In genomic region chr10:127287271-127287935, GRCm38 (mm10) we compare ENCODE assay signal across 9 mouse cellular contexts. TPM values are rescaled to one million over a fixed set of nuclear protein-coding genes. Genes with fewer than 3 reads are reported as not detected.
DNase-seq lines count a peak whose midpoint lies in the region; ATAC-seq and TF ChIP-seq lines count a peak whose summit lies in the region.
"Had no signal": no experiment of that assay in that cellular context is flagged by ENCODE, and none has a peak within 500 bp of the region (broad histone marks: within the 10 kb centered on the region; RNA-seq: fewer than 3 reads in every experiment).

No protein-coding gene starts in this region.

- peak overlapping the region; percentile 98 for H3K27ac ChIP-seq in heart, embryonic 10.5 days
- H3K27ac ChIP-seq in ES-Bruce4 (ENCODE audit: insufficient read depth, low read length): no peak overlapping the region
- peak overlapping the region; percentile 97 for H3K27ac ChIP-seq in forebrain, embryonic 15.5 days (replicated peaks)
- H3K27ac ChIP-seq in liver, embryonic 16.5 days (ENCODE audit: low read length): peak overlapping the region; percentile 98

- 74% methylated on average over 15 of the region's 15 CpGs for WGBS in heart, embryonic 10.5 days
- 68% methylated on average over 15 of the region's 15 CpGs for WGBS in forebrain, embryonic 15.5 days
- WGBS in liver, embryonic 16.5 days (ENCODE audit: insufficient replicate concordance): 61% methylated on average over 15 of the region's 15 CpGs

- H3K36me3 ChIP-seq in heart, embryonic 10.5 days: peaks cover 52% of the 10 kb centered on the region
- H3K36me3 ChIP-seq in ES-Bruce4 (ENCODE audit: control insufficient read depth, insufficient read depth, low read length, poor library complexity, severe bottlenecking): peaks cover 14% of the 10 kb centered on the region
- H3K36me3 ChIP-seq in forebrain, embryonic 15.5 days: peaks cover 37% of the 10 kb centered on the region
- peaks cover 39% of the 10 kb centered on the region for H3K36me3 ChIP-seq in liver, embryonic 16.5 days (ENCODE audit: control insufficient read depth, insufficient read depth)

- no peaks in the 10 kb centered on the region for H3K9me3 ChIP-seq in heart, embryonic 10.5 days
- no peaks in the 10 kb centered on the region for H3K9me3 ChIP-seq in ES-Bruce4 (replicated peaks; ENCODE audit: control insufficient read depth, insufficient read depth, low read length, poor library complexity, severe bottlenecking)
- H3K9me3 ChIP-seq in forebrain, embryonic 15.5 days: no peaks in the 10 kb centered on the region
- H3K9me3 ChIP-seq in liver, embryonic 16.5 days (replicated peaks; ENCODE audit: control insufficient read depth, low read length): no peaks in the 10 kb centered on the region

- TF ChIP-seq CTCF in ES-Bruce4 (IDR thresholded peaks at IDR 0.05; ENCODE audit: low read depth, low read length): no peak

- no peak for DNase-seq in heart, embryonic 10.5 days (ENCODE audit: low spot score)
- no peak for DNase-seq in heart, postnatal 36 days
- no peak for DNase-seq in urinary bladder, postnatal 14 days (ENCODE audit: low spot score)
- DNase-seq in left cerebral cortex, postnatal 10 days (ENCODE audit: extremely low spot score in 1 of 2, low spot score in 2 of 2): no peak
- DNase-seq in kidney, postnatal 10 days: no peak

- H3K27me3 ChIP-seq in heart, embryonic 10.5 days (ENCODE audit: insufficient read depth, poor library complexity, severe bottlenecking): no peaks in the 10 kb centered on the region
- no peaks in the 10 kb centered on the region for H3K27me3 ChIP-seq in ES-Bruce4 (ENCODE audit: control insufficient read depth, insufficient read depth, low read length, poor library complexity, severe bottlenecking)
- H3K27me3 ChIP-seq in forebrain, embryonic 15.5 days: no peaks in the 10 kb centered on the region
- H3K27me3 ChIP-seq in liver, embryonic 16.5 days (ENCODE audit: control insufficient read depth, insufficient read depth, low read depth, low read length): no peaks in the 10 kb centered on the region
- H3K27me3 ChIP-seq: Patski had no signal

- no peak for TF ChIP-seq POLR2A in ES-Bruce4 (IDR thresholded peaks at IDR 0.05; ENCODE audit: insufficient read depth, low read length)

- H3K9ac ChIP-seq in ES-Bruce4 (ENCODE audit: low read depth, poor library complexity, severe bottlenecking): peak overlapping the region; percentile 97
- peak overlapping the region; percentile 70 for H3K9ac ChIP-seq in forebrain, embryonic 15.5 days (replicated peaks)
- peak overlapping the region; percentile 93 for H3K9ac ChIP-seq in liver, embryonic 16.5 days (ENCODE audit: low read depth, low read length)

- peak overlapping the region; percentile 91 for H3K4me2 ChIP-seq in forebrain, embryonic 15.5 days (replicated peaks)
- peak overlapping the region; percentile 96 for H3K4me2 ChIP-seq in liver, embryonic 16.5 days (ENCODE audit: low read depth, low read length)

- peak overlapping the region; percentile 75 for H3K4me3 ChIP-seq in heart, embryonic 10.5 days
- peak overlapping the region; percentile 80 for H3K4me3 ChIP-seq in ES-Bruce4 (ENCODE audit: low read depth, low read length)
- peak overlapping the region; percentile 65 for H3K4me3 ChIP-seq in forebrain, embryonic 15.5 days
- peak overlapping the region; percentile 75 for H3K4me3 ChIP-seq in liver, embryonic 16.5 days (ENCODE audit: low read depth, low read length)

- H3K4me1 ChIP-seq in heart, embryonic 10.5 days: peaks cover 56% of the 10 kb centered on the region
- peaks cover 11% of the 10 kb centered on the region for H3K4me1 ChIP-seq in ES-Bruce4 (ENCODE audit: control insufficient read depth, insufficient read depth, low read length)
- peaks cover 52% of the 10 kb centered on the region for H3K4me1 ChIP-seq in forebrain, embryonic 15.5 days
- H3K4me1 ChIP-seq in liver, embryonic 16.5 days (ENCODE audit: control insufficient read depth, low read depth, low read length): peaks cover 41% of the 10 kb centered on the region

- no peak for TF ChIP-seq EP300 in ES-Bruce4 (IDR thresholded peaks at IDR 0.05; ENCODE audit: insufficient read depth, low read depth, low read length)

- intact Hi-C loops in heart, postnatal 36 days (cut with DNase I): loop anchor here (1.0 to 5.0 kb wide), 2 partner anchors 19 to 380 kb away; partner anchors contain the start of genes Nab2 and Nemp1
- intact Hi-C loops in left cerebral cortex, postnatal 10 days (cut with DNase I): no loop called here

- no peak for ATAC-seq in forebrain, embryonic 15.5 days (replicated peaks)
- no peak for ATAC-seq in liver, embryonic 16.5 days (ENCODE audit: low read depth)
- ATAC-seq: Patski had no signal

RNA-seq across cellular contexts. Expression of gene Mbd6, which starts 1.4 kb away (rescaled TPM):
- 11.3 and 16.9 TPM in 2 replicates for polyA plus RNA-seq in heart, embryonic 10.5 days (2016; fragmentation: Nextera tagmentation; extraction: Ambion mirVana)
- total RNA-seq in heart, postnatal 36 days (2021): 10 to 100 TPM; 22.0 to 24.2 TPM
- 26.2 and 26.7 TPM in 2 replicates for polyA plus RNA-seq in ES-Bruce4 (2011; ENCODE audit: insufficient read depth, insufficient read length, low read depth, missing spikeins)
- polyA plus RNA-seq in forebrain, embryonic 15.5 days (2015; fragmentation: Nextera tagmentation; extraction: Ambion mirVana): 17.4 and 17.5 TPM in 2 replicates
- 5.7 and 6.5 TPM in 2 replicates for polyA plus RNA-seq in liver, embryonic 16.5 days (2015; fragmentation: Nextera tagmentation; extraction: Ambion mirVana)
- total RNA-seq in left cerebral cortex, postnatal 10 days (2021): 10 to 100 TPM; 37.4 to 45.5 TPM

RNA-seq across cellular contexts. Expression of gene Dctn2, which starts 21.2 kb away (rescaled TPM):
- 155 and 167 TPM in 2 replicates for polyA plus RNA-seq in heart, embryonic 10.5 days (2016; fragmentation: Nextera tagmentation; extraction: Ambion mirVana)
- total RNA-seq in heart, postnatal 36 days (2021): 100 to 1,000 TPM; 144 to 154 TPM
- polyA plus RNA-seq in ES-Bruce4 (2011; ENCODE audit: insufficient read depth, insufficient read length, low read depth, missing spikeins): 124 and 125 TPM in 2 replicates
- polyA plus RNA-seq in forebrain, embryonic 15.5 days (2015; fragmentation: Nextera tagmentation; extraction: Ambion mirVana): 320 and 321 TPM in 2 replicates
- polyA plus RNA-seq in liver, embryonic 16.5 days (2015; fragmentation: Nextera tagmentation; extraction: Ambion mirVana): 65.9 TPM in 2 replicates
- 100 to 1,000 TPM; 322 to 330 TPM for total RNA-seq in left cerebral cortex, postnatal 10 days (2021)

RNA-seq across cellular contexts. Expression of gene Mars, which starts 24.2 kb away (rescaled TPM):
- polyA plus RNA-seq in heart, embryonic 10.5 days (2016; fragmentation: Nextera tagmentation; extraction: Ambion mirVana): 119 and 140 TPM in 2 replicates
- 10 to 100 TPM; 41.0 to 46.4 TPM for total RNA-seq in heart, postnatal 36 days (2021)
- 129 and 136 TPM in 2 replicates for polyA plus RNA-seq in ES-Bruce4 (2011; ENCODE audit: insufficient read depth, insufficient read length, low read depth, missing spikeins)
- 130 and 137 TPM in 2 replicates for polyA plus RNA-seq in forebrain, embryonic 15.5 days (2015; fragmentation: Nextera tagmentation; extraction: Ambion mirVana)
- polyA plus RNA-seq in liver, embryonic 16.5 days (2015; fragmentation: Nextera tagmentation; extraction: Ambion mirVana): 100 and 109 TPM in 2 replicates
- 10 to 100 TPM; 59.1 to 62.0 TPM for total RNA-seq in left cerebral cortex, postnatal 10 days (2021)

RNA-seq across cellular contexts. Expression of gene Kif5a, which starts 24.3 kb away (rescaled TPM):
- polyA plus RNA-seq in heart, embryonic 10.5 days (2016; fragmentation: Nextera tagmentation; extraction: Ambion mirVana): 0.41 and 1.4 TPM in 2 replicates
- total RNA-seq in heart, postnatal 36 days (2021): under 1 TPM; 0.41 to 0.92 TPM
- polyA plus RNA-seq in ES-Bruce4 (2011; ENCODE audit: insufficient read depth, insufficient read length, low read depth, missing spikeins): 7.3 and 8.0 TPM in 2 replicates
- 76.4 and 80.6 TPM in 2 replicates for polyA plus RNA-seq in forebrain, embryonic 15.5 days (2015; fragmentation: Nextera tagmentation; extraction: Ambion mirVana)
- 0.09 and 0.11 TPM in 2 replicates for polyA plus RNA-seq in liver, embryonic 16.5 days (2015; fragmentation: Nextera tagmentation; extraction: Ambion mirVana)
- 100 to 1,000 TPM; 468 to 479 TPM for total RNA-seq in left cerebral cortex, postnatal 10 days (2021)

RNA-seq across cellular contexts. Expression of gene Arhgap9, which starts 34.4 kb away (rescaled TPM):
- polyA plus RNA-seq in heart, embryonic 10.5 days (2016; fragmentation: Nextera tagmentation; extraction: Ambion mirVana): 0.87 and 3.1 TPM in 2 replicates
- total RNA-seq in heart, postnatal 36 days (2021): 1 to 10 TPM; 3.1 to 3.6 TPM
- 8.5 and 9.1 TPM in 2 replicates for polyA plus RNA-seq in ES-Bruce4 (2011; ENCODE audit: insufficient read depth, insufficient read length, low read depth, missing spikeins)
- polyA plus RNA-seq in forebrain, embryonic 15.5 days (2015; fragmentation: Nextera tagmentation; extraction: Ambion mirVana): 0.62 and 1.1 TPM in 2 replicates
- polyA plus RNA-seq in liver, embryonic 16.5 days (2015; fragmentation: Nextera tagmentation; extraction: Ambion mirVana): 12.2 and 13.2 TPM in 2 replicates
- under 1 TPM; 0.92 to 0.93 TPM for total RNA-seq in left cerebral cortex, postnatal 10 days (2021)
- polyA plus RNA-seq: Patski had no signal
